ENCODE assay signal across 18 mouse cellular contexts in the genomic region with DNA sequence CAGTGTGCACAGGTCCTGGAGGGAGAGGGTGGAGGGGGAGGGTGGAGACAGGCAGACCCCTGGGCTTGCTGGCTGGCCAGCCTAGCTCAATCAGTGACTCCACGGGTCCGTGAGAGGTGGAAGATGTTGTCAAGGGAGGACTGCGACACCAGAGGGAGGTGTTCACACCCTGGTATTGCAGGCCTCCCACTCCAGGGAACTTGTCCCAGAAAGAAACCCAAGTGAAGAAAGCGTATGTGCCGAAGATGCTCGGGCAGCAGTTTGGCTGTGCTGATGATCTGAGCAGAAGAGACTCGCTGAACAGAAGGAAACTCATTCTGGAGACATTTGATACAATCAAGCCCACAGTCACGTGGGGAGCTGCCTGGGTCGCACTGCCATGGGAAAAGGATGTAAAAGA.
DNase-seq lines count a peak whose midpoint lies in the region; ATAC-seq and TF ChIP-seq lines count a peak whose summit lies in the region.
"Had no signal": no experiment of that assay in that cellular context is flagged by ENCODE, and none has a peak within 500 bp of the region (broad histone marks: within the 10 kb centered on the region; RNA-seq: fewer than 3 reads in every experiment).

No protein-coding gene starts in this region.

- H3K4me3 ChIP-seq in forebrain, postnatal 0 days (ENCODE audit: low read depth, low read length): no peak overlapping the region
- no peak overlapping the region for H3K4me3 ChIP-seq in forebrain, embryonic 16.5 days (replicated peaks; ENCODE audit: low read length)
- H3K4me3 ChIP-seq in kidney, postnatal 0 days (replicated peaks; ENCODE audit: low read depth, low read length): no peak overlapping the region
- H3K4me3 ChIP-seq: hindbrain, embryonic 13.5 days; liver, embryonic 15.5 days; neural tube, embryonic 13.5 days had no signal

- WGBS in forebrain, postnatal 0 days: 70% methylated on average over 9 of the region's 9 CpGs
- 73% methylated on average over 9 of the region's 9 CpGs for WGBS in forebrain, embryonic 16.5 days
- 24% methylated on average over 9 of the region's 9 CpGs for whole genome bisulfite sequencing in kidney, postnatal 0 days

- no peak overlapping the region for H3K9ac ChIP-seq in forebrain, postnatal 0 days
- no peak overlapping the region for H3K9ac ChIP-seq in forebrain, embryonic 16.5 days (replicated peaks; ENCODE audit: low read depth, low read length)
- H3K9ac ChIP-seq in kidney, postnatal 0 days (ENCODE audit: low read depth, low read length): no peak overlapping the region
- H3K9ac ChIP-seq: hindbrain, embryonic 13.5 days; liver, embryonic 15.5 days; neural tube, embryonic 13.5 days had no signal

- H3K36me3 ChIP-seq in forebrain, postnatal 0 days (ENCODE audit: insufficient read depth): no peaks in the 10 kb centered on the region
- H3K36me3 ChIP-seq in forebrain, embryonic 16.5 days (ENCODE audit: control insufficient read depth, insufficient read depth): no peaks in the 10 kb centered on the region
- no peaks in the 10 kb centered on the region for H3K36me3 ChIP-seq in kidney, postnatal 0 days (ENCODE audit: insufficient read depth, low read length)
- H3K36me3 ChIP-seq: hindbrain, embryonic 13.5 days; liver, embryonic 15.5 days; neural tube, embryonic 13.5 days had no signal

- no peaks in the 10 kb centered on the region for H3K4me1 ChIP-seq in forebrain, postnatal 0 days (ENCODE audit: insufficient read depth)
- H3K4me1 ChIP-seq in forebrain, embryonic 16.5 days (replicated peaks; ENCODE audit: control insufficient read depth, insufficient read depth, low read length): no peaks in the 10 kb centered on the region
- no peaks in the 10 kb centered on the region for H3K4me1 ChIP-seq in kidney, postnatal 0 days (replicated peaks; ENCODE audit: insufficient read depth, low read length)
- H3K4me1 ChIP-seq: hindbrain, embryonic 13.5 days; neural tube, embryonic 13.5 days had no signal

- H3K4me2 ChIP-seq in forebrain, postnatal 0 days (ENCODE audit: low read depth): no peak overlapping the region
- no peak overlapping the region for H3K4me2 ChIP-seq in forebrain, embryonic 16.5 days (ENCODE audit: low read length)
- H3K4me2 ChIP-seq in kidney, postnatal 0 days (ENCODE audit: low read length): no peak overlapping the region
- H3K4me2 ChIP-seq: heart, embryonic 11.5 days; hindbrain, embryonic 13.5 days; liver, embryonic 15.5 days; neural tube, embryonic 13.5 days had no signal

- H3K27ac ChIP-seq in forebrain, postnatal 0 days (ENCODE audit: low read depth, low read length): no peak overlapping the region
- H3K27ac ChIP-seq in forebrain, embryonic 16.5 days (ENCODE audit: low read length): no peak overlapping the region
- no peak overlapping the region for H3K27ac ChIP-seq in kidney, postnatal 0 days
- H3K27ac ChIP-seq: hindbrain, embryonic 13.5 days; liver, embryonic 15.5 days; neural tube, embryonic 13.5 days had no signal

- DNase-seq in forebrain, postnatal 0 days: no peak
- peak; percentile 38 for DNase-seq in kidney, postnatal 0 days (ENCODE audit: low spot score)
- DNase-seq in kidney, adult 11 months: no peak
- peak; percentile 32 for DNase-seq in right cerebral cortex, postnatal 14 days
- DNase-seq in right cerebral cortex, adult 2 months (ENCODE audit: low spot score in 2 of 2): no peak
- peak; percentile 80 for DNase-seq in telencephalon, adult 2 months (ENCODE audit: low read depth, low spot score)
- no peak for DNase-seq in MN1 (ENCODE audit: low spot score)
- DNase-seq: cerebellum, postnatal 10 days; embryo, embryonic 11 days; heart, postnatal 10 days; kidney, postnatal 14 days; lung, postnatal 10 days; midbrain, embryonic 14.5 days had no signal

- H3K27me3 ChIP-seq in forebrain, postnatal 0 days (ENCODE audit: insufficient read depth, low read length): no peaks in the 10 kb centered on the region
- no peaks in the 10 kb centered on the region for H3K27me3 ChIP-seq in forebrain, embryonic 16.5 days (replicated peaks; ENCODE audit: control insufficient read depth, insufficient read depth, low read length)
- H3K27me3 ChIP-seq in kidney, postnatal 0 days (ENCODE audit: insufficient read depth, low read length): no peaks in the 10 kb centered on the region
- H3K27me3 ChIP-seq: hindbrain, embryonic 13.5 days; liver, embryonic 15.5 days; neural tube, embryonic 13.5 days had no signal

- no peaks in the 10 kb centered on the region for H3K9me3 ChIP-seq in forebrain, postnatal 0 days (ENCODE audit: low read length)
- H3K9me3 ChIP-seq in forebrain, embryonic 16.5 days (ENCODE audit: control insufficient read depth, low read length): no peaks in the 10 kb centered on the region
- no peaks in the 10 kb centered on the region for H3K9me3 ChIP-seq in kidney, postnatal 0 days (replicated peaks; ENCODE audit: low read length)
- H3K9me3 ChIP-seq: hindbrain, embryonic 13.5 days; liver, embryonic 15.5 days; neural tube, embryonic 13.5 days had no signal

- 0 out of 2 replicates have a peak, but pooled peaks have one; percentile 16 for TF ChIP-seq CTCF in forebrain, postnatal 0 days (IDR thresholded peaks at IDR 0.05; ENCODE audit: low read depth)
- peak; percentile 37; the same call in 1 of the 2 replicates for TF ChIP-seq CTCF in kidney, postnatal 0 days (IDR thresholded peaks at IDR 0.05; ENCODE audit: low read depth)

- ATAC-seq in forebrain, postnatal 0 days: peak; percentile 10; the same call in 1 of the 2 replicates
- ATAC-seq in forebrain, embryonic 16.5 days: no peak
- ATAC-seq in kidney, postnatal 0 days (replicated peaks; ENCODE audit: low FRiP score, low read depth): no peak

Comparison
In these comparisons a context has a peak if more than half of its experiments do, and no peak if none do; other contexts are left out.
1. DNase-seq: peak in kidney, postnatal 0 days (single experiment), right cerebral cortex, postnatal 14 days (single experiment) and telencephalon, adult 2 months (single experiment); none in forebrain, postnatal 0 days (single experiment), kidney, adult 11 months (single experiment), right cerebral cortex, adult 2 months (0 of 2) and MN1 (single experiment).